Mouse (Mus musculus): ENCODE data around the gene Smim26.

The Smim26 gene

DNA sequence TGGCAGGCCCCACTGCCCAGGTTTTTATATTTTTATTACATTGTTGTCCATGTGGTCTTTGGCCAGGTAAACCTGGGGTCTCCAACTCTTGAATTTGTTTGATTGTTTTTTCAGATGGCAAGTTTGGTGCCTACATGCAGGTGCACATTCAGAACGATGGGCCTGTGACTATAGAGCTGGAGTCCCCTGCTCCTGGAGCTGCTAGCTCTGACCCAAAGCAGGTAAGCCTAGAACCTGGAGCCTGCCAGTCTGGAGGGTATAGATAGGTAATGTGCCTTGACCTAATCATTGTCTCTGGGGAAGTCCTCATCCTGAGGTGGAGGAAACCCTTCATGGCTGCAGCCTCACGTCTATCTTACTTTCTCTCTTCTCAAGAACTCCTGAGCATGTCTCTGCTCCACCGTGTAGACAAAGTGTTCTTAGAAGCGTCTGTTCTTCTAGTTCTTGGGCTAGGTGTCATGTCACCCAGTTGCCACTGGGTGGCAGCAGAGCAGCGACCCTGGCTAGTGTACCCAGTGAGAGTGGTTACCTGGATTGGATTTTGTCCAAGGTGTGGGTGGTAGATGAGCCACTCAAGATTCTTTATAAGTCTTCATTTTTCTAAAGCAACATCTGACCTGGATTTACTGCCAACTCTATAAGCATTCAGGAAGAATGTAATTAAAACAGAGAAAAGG, 41.9 kb downstream of the Smim26 start:
- DNase-seq (ENCODE audit: low read depth, low spot score): no peak

DNA sequence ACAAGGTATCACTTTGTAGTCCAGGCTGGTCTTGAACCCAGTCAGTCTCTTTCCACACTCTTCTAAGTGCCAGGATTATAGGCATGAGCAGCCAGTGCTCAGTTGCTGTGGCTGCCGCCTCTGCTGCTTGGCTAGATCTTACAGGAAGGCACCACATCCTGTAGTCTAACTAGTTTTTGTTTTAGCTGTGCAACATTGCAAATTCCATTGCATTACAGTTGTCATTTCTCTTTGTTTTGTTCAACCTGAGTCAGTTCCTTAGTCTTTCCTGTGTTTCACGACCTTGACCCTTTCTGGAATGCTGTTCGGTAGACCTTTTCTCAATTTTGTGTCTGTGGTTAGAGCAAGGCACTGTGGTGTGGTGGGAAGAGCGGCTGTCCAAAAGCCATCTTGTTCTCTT, 43.4 kb downstream of the Smim26 start:
- DNase-seq (ENCODE audit: low read depth, low spot score): no peak

DNA sequence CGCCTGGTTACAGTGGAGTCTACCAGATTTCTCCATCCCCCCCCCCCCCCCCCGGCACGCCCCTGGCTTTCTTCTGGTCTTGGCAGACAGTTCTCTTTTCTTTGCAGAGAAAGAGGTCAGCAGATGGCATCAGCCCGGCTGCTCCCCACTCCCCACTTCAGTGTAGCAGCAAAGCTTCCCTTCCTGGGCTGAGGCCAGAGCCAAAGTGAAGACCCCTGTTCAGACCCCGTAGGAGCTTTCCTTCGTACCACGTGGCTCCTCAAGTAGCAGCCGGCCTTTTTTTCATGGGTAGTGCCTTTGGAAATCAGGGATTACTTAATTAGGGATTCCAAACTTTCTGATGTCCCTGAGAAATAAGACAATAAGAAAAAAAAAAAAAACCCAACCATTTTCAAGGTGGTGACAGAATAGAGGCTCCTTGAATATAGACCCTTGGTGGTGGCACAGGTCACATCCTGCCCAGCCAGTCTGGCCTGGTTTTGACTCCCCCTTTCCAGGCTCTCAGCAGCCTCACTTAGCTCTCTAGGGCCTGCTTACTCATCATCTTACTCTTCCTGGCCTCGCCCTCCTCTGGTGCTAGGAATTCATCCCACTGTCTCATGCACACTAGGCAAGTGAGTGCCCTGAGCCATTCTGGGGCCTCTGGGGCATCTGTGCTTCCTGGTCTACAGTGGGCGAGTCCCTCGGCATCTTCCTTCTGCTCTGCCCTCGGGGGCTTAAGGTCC, 44.0 kb downstream of the Smim26 start:
- DNase-seq (ENCODE audit: low read depth, low spot score): no peak

DNA sequence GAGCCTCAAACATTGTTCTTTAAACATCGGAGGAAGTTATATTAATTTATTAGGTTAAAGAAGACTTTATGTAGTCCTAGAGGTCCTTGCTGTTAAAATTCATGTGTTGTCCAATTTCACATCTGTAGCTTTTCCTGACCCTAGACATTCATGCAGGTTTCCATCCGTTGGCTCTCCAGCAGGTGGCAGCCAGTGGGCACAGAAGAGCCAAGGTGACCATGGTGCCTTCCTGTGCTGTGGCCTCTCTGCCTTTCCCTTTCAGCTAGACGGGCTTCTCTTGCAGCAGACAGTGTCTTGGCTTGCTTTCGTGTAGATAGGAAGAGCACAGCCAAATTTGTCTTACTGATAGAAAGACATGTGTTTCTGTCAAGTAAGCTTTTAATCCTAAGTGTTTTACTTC, 44.9 kb downstream of the Smim26 start:
- DNase-seq (ENCODE audit: low read depth, low spot score): no peak

- DNase-seq (ENCODE audit: low read depth, low spot score): no peak
Measured at GRCm38 (mm10) chr2:144640101-144640500, 46.2 kb downstream of the Smim26 start.

GRCm38 (mm10) chr2:144641991-144642390, 48.1 kb downstream of the Smim26 start:
- no peak for DNase-seq (ENCODE audit: low read depth, low spot score)
